Mouse (Mus musculus) layer of hippocampus, adult 9-10 months (tissue): ENCODE measurements around the gene Mroh2a.

ENCODE experiments used
- DNase-seq: peaks from one replicate; pipeline ENCODE4 v3.0.0; 2022; ENCODE audit warnings: low spot score

Mroh2a gene

DNA sequence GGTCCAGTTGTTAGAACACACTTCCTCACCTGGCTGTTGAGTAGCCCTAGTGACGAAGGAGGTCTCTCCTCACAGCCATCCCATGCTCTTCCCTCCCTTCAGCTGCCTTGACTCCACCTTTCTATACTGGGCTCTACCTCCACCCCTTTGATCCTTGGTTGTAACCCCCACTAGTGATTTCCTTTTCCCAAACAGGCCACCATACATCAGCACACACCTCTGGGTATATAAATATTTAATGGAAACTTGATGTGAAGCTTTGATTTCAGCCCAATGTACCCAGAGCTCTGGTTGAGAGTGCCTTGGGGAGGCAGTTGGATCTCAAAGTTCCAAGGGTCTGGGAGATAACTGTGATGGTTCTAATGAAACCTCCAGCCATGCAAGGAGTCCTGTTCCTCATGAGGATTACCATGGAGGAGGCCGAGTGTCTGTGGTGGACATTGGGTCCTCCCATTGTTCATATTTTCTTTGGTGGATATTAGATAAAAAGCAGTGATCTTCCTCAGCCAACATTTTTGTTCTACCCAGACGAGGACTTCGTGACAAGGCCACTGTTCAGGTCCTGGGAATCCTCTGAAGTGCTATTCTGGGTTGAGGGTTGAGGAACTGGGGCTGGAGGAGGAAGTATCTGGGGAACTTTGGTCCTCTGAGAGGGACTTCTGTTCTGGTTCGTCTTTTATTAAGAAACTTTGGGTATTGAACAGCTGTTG lies at the start of gene Mroh2a:
Gene Mroh2a, plus strand, starts transcription at position 317 of the 710 bp plus-strand sequence.
- no peak for DNase-seq

DNA sequence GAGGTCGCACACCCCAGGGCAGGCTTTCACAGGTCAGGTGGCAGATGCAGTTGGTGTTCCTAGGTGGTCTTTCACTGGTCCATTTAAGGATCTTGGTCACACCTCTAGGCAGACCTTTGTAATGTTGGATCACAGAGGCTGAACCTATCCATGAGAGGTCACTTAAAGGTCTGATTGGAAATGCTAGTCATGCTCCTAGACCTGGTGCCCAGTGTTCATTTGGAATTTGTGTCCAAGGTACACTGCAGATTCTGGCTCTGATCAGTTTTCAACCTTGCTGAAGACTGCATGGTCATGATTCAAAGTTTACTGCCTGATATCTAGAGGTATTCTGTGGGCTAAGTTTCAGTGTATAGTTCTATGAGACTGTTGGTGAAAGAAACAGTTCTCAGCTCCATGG lies 47.1 kb upstream of the Mroh2a start:
- DNase-seq, result no peak

DNA sequence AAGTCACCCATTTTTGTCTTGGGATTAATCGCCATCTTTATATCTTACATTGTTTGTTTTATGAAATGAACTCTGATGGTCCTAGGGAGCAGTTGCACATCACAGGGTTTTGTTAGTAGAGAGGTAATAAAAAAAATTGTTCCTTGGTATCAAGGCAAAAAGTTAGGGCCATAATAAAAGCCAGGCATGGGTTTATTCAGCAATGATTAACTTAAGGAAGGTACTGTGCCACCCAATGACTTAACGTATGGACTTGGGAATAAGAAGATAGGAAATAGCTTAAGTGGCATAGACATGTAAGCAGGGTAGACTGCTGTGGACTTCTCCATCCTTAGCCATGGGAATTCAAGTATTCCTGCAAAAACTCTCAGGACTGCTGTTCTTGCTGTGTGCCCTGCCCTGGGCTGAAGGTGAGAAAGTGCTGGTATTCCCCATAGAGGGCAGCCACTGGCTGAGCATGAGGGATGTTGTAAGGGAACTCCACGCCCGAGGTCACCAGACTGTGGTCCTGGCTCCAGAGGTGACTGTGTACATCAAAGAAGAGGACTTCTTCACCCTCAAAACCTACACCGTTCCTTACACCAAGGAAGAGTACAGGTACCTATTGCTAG lies 40.4 kb upstream of the Mroh2a start:
- DNase-seq, result no peak

DNA sequence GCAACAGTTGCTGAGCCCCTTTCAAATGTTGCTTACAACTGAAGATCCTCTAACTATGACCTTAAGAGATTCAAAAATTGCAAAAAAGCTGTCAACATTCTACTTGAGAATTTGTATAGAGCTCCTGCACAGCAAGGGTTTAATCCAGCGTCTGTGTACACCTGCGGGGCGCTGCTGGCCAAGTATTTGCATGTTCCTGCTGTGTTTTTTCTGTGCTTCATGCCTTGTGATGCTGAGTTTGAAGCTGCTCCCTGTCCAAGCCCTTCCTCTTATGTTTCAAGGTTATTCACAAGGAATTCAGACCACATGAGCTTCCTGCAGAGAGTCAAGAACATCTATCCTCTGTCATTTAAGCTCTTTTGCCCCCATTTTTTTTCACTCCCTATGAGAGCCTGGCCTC lies 34.6 kb upstream of the Mroh2a start:
- DNase-seq, result no peak

DNA sequence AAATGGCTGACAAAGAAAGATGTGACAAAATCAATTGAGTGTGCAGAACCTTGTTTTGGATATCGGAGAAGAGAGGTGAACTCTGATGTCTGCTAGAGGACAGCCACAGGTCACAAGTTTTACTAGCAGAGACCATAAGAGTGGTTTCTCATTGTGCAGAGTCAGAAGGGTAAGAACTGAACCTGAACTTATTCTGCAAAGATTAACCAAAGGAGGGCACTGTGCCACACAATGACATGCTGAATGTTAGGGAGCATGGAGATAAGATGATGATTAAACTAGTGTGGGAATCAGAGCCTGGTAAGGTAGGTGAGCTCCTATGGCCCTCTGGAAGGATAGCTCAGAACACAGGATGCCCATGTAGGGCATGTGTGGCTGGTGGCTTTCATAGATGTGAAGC lies 31.1 kb upstream of the Mroh2a start:
- DNase-seq, result no peak

DNA sequence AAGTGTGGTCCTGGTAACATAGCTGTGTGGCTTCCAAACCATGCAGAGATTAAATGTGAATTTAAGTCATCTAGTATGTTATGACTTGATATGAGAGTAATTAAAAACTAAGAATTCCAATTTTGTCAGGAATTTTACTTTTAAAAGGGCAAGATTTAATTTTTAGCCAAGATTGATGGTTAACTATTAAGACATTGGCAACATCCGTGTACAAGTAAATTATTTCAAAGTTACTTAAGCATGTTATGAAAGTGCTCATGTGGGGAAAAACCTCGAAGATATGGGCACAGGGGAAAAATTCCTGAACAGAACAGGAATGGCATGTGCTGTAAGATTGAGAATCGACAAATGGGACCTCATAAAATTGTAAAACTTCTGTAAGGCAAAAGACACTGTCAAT lies 29.3 kb upstream of the Mroh2a start:
- DNase-seq, result no peak

DNA sequence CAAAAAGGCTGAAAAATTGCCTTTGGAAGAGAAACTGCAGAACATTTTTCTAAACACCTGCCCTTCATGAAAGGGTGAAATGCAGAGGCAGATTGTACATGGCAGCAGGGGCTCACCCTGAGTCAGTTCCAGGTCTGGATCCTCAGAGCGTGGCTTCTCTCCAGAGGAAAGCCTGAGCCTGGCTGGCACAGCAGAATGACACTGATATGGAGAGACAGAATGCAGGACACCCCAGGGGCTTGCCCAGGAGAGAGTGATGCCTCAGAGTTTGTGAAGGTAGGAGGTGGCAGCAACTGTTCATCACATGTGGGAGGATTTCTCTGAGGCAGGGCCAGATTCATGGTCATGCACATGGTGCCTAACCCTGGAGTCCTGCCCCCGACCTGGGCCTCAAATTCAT lies 26.8 kb upstream of the Mroh2a start:
- no peak for DNase-seq

DNA sequence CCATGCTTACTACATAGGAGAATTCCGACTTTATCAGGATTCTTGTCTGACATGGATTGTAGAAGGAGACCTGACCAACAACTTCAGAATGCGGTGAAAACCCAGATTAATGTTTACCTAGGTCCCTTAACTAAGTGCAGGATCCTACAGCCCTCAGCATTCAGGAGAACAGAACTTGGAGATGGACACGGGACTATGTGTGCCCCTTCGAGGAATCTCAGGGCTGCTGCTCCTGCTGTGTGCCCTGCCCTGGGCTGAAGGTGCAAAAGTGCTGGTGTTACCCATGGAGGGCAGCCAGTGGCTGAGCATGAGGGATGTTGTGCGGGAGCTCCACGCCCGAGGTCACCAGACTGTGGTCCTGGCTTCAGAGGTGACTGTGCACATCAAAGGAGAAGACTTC lies 26.3 kb upstream of the Mroh2a start, which contains the start of gene Ugt1a2:
Gene Ugt1a2, plus strand, starts transcription at position 146 of the 400 bp plus-strand sequence.
- DNase-seq, result no peak

DNA sequence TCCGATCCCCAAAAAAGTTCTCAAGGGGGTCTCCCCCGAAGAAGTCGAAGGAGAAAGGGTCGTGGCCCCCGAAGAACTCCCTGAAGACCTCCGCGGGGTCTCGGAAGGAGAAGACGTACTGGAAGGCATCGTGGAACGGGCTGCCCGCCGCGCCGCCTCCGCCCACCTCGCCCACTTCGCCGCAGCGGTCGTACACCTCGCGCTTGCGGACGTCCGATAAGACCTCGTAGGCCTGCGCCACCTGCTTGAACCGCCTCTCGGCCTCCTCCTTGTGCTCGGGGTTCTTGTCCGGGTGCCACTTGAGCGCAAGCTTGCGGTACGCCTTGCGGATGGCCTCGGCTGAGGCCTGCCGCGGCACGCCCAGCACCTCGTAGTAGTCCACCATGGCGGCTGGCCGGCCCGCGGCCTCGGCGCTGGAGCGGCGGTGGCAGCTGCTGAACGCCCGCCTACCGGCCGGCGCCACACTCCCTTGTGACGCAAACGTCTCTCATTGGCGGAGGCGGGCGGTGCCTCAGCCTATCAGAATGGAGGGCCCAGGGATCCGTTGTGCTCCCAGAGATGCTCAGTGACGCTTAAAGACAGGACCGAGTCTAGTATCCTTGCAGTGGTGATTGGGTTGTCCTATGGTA lies 21.4 kb upstream of the Mroh2a start, which contains the start of gene Dnajb3:
Gene Dnajb3, minus strand, starts transcription at position 489 of the 629 bp plus-strand sequence.
- DNase-seq, result no peak

DNA sequence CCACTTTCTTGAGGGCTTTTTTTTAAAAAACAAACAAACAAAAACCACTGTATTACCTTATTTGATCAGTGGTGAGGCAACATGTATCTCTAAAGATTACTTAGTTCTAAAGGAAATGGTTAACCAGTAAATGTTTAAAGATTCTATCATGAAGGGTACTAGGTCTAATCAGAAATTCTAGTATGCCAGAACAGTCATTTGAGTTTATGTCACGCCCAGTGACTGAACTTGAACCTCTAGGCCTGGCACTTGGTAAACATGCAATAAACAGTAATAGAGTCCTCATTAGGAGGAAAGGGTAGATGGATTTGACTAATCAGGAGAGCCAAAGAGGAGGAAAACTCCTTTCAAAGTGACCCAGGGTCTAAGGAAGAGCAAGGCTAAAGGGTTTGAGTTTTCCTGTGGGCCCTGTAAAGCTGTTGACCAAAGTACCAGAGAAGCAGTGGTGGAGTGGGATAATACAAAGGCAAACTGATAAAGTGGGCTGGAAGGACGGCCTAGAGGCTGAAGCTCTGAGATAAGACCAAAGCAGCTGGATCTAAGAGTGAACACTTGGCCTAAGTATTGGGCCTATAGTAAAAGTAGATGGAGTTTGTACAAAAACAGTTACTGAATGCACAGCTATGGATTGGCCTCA lies 19.8 kb upstream of the Mroh2a start:
- DNase-seq, result no peak

DNA sequence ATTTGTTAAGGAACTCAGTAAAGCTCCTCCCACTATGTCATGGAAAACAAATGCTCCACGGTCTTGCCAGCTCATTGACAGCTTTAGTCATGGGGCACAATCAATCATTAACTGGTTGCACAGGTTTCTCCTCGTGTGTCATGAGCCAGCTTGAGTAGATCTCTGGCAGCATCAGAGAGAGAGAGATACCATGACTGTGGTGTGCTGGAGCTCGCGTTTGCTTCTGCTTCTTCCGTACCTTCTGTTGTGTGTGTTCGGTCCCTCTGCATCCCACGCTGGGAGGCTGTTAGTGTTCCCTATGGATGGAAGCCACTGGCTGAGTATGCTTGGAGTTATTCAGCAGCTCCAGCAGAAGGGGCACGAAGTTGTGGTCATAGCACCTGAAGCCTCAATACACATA lies 15.0 kb upstream of the Mroh2a start, which contains the start of gene Ugt1a1:
Gene Ugt1a1, plus strand, starts transcription at position 148 of the 400 bp plus-strand sequence.
- no peak for DNase-seq

DNA sequence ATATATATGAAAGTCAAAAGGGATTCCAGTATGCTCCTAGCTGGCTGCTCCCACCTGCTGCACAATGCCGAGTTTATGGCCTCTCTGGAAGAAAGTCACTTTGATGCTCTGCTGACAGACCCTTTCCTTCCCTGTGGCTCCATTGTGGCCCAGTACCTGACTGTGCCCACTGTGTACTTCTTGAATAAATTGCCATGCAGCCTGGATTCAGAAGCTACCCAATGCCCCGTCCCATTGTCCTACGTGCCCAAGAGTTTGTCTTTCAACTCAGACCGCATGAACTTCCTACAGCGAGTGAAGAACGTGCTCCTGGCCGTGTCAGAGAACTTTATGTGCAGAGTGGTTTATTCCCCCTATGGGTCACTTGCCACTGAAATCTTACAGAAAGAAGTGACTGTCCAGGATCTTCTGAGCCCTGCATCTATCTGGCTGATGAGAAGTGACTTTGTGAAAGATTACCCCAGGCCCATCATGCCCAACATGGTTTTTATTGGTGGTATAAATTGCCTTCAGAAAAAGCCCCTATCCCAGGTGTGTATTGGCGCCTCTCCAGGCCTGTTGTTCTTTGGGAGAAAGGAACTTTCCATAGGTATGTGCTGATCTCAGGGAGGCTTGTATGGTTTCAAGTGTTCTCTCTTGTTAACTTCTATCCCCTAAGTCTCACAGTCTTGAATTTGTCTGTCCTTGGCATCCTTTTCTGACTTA lies 14.3 kb upstream of the Mroh2a start:
- no peak for DNase-seq

DNA sequence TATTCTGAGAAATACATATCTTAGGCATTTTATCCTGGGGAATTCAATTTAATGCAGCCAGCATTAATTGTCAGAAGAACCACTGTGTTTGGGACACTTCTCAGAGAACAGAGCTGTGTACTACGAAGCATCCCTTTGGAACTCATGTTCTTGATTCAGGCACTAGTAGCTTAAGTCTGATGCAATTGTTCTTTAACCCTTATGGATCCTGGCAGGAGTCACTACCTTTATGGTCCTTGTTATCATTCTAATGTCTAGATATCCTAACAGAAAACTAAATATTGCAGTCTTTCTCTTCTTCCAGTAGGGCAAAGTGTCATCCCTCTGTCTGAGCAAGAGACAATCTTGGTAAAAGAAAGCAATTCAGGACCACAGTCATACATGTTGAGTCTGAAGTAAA lies 13.7 kb upstream of the Mroh2a start:
- DNase-seq, result no peak

DNA sequence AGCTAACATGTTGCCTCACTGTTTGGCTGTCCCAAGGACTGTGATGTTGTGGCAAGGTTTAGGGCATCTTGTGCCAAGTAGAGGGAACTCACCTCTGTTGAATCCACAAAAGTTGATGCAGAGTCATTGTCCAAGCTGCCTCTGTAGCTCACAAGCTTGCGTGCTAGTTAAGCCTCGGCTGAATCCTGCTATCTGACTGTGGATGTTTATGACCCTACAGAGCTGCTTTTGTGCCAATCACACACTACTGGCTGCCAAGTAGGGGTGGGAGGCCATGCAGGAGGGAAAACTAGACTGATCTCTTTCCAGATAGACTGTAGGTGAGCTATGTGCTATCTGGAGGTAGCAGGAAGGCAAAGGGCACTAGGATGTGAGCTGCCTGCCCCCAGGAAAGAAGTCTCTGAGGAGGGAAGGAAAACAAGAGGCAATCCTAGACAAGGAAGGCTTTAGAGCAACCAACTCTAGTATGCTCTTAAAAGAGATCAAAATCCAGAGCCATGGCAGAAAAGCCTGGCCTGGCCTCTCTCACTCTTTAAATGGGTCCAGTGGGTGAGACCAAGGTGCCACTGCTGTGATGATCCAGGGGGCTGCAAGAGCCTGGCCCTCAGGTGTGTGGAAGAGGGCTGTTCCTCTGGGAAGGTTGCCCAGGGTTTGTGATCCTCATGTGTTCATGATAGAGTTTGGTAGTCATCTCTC lies 12.9 kb upstream of the Mroh2a start:
- DNase-seq, result no peak

DNA sequence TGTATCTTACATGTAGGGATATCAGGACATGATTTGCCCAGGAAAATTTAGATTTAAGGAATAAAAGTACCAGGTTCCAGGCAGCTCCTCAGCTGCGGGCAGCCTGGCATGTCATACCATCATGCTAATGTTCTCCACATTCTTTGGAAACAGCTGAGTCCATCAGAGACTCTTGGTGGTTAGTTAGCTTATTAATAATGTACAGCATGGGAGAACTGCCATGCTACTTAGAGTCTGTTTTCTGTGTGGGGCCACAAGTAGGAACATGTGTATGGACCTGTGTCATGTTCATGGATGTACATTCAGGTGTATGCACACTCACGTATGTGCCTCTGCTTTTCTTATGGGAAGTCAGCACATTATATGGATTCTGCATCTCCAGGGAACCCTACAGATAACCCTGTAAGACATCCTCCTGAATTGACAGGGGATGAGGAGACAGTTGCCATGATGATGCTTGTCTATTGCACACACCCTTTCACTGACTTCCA lies 12.3 kb upstream of the Mroh2a start:
- no peak for DNase-seq

DNA sequence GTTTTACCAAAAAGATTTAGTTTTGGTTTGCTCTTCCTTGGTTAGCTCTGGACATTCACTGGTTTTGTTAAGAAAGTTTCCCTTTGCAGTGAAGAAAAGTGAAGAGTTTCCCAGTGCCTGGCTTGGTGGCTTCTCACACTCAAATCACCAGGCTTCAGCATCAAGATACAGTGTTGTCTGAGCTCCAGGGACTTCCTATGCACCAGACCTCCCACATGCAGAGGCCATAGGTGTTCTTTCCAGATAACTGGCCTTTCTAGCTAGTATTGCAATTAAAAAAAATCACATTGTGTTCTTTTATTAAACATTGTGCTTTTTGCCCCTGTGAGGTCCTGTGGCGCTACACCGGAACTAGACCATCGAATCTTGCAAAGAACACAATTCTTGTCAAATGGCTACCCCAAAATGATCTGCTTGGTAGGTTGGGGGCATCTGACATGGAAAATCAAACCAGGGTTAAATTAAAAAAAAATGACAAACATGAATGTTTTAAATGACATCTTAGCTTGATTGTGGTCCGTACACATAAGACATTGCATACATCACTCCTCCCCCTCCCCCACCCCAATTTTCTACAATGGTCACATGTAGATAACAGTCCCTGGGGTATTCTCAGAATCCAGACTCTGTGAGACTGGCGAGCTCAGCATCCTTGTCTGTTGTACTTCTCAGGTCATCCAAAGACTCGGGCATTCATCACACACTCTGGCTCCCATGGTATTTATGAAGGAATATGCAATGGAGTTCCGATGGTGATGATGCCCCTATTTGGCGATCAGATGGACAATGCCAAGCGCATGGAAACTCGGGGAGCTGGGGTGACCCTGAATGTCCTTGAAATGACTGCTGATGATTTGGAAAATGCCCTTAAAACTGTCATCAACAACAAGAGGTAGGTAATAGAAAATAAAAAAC lies 11.1 kb upstream of the Mroh2a start:
- DNase-seq, result no peak

DNA sequence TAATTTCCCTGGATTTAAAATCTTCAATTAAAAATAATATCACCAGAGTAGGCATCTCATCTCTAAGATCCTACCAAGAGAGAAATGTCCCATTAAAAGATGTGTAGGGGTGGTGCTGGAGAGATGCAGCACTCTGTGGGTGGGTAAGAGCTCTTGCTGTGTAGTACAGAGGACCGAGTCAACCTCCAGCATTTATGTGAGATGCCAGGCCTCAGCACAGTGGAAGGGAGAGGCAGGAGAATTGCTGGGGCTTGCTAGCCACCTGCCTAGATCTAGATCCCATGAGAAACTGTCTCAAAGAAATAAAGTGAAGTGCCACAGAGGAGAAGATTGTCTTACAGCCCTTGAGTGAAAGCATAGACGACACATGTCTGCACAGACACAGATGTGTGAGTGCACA lies 10.2 kb upstream of the Mroh2a start:
- DNase-seq, result no peak

DNA sequence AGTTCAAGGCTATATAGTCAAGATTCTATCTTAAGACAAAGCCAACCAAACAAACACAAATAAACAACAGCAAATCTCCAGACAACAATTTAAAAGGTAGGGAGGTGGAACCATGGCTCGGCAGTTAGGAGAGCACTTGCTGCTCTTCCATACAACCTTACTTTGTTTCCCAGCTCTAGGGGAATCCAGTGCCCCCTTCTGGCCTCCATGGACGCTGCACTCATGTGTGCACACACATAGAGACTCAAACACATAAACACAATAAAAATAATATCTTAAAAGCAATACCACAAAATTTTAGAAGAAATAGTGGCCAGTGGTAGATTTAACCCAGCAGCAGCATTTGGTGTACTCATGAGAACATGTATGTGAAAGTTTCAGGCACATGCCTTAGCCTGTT lies 9.6 kb upstream of the Mroh2a start:
- no peak for DNase-seq

DNA sequence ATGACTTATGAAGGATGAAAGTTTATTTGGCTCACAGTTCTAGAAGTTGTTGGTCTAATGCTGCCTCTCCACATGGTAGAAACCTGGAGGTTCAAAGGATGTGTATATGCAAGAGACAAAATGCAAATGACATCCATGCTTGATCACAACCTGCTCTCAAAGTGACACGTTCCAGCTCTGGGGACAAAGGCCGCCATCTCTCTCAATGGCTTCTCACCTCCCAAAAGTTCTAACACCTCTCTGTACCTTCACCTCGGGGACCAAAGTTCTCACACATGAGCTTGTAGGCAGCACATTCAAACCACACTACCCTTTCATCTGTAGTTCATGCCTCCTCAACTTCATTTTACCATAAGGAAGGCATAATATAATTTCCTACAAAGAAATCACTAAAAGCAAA lies 9.2 kb upstream of the Mroh2a start:
- DNase-seq, result no peak

DNA sequence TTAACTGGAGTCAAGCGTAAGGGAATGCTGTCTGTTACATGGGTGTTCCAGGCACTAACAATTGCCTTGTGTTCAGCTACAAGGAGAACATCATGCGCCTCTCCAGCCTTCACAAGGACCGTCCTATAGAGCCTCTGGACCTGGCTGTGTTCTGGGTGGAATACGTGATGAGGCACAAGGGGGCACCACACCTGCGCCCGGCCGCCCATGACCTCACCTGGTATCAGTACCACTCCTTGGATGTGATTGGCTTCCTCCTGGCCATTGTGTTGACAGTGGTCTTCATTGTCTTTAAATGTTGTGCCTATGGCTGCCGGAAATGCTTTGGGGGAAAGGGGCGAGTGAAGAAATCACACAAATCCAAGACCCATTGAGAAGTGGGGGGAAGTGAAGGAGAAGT lies 8.7 kb upstream of the Mroh2a start:
- DNase-seq, result no peak
